Mouse (Mus musculus) CH12.LX (cell line): ENCODE data around the gene Lsg1.

ENCODE experiments used
- CTCF ChIP-seq, 2 experiments: IDR thresholded peaks in 1 of 2; conservative IDR thresholded peaks in 1 of 2; 2 replicates each; pipeline ENCODE4 v1.5.1; 2011 to 2012; ENCODE audit warnings: low read depth in 2 of 2, low read length in 2 of 2, improper control_type of control experiment in 1 of 2, inconsistent platforms in 1 of 2, mild to moderate bottlenecking in 1 of 2, moderate library complexity in 1 of 2
- E2F4 ChIP-seq: IDR thresholded peaks from 2 replicates; pipeline ENCODE4 v1.6.1; 2011; ENCODE audit warnings: low read depth, low read length, improper control_type of control experiment; ENCODE audit not compliant: insufficient replicate concordance
- HCFC1 ChIP-seq: IDR thresholded peaks from 2 replicates; pipeline ENCODE4 v1.6.1; 2012; ENCODE audit warnings: low read depth, mild to moderate bottlenecking, inconsistent platforms, low read length, improper control_type of control experiment
- JUND ChIP-seq: conservative IDR thresholded peaks from 2 replicates; pipeline ENCODE4 v1.6.1; 2011; ENCODE audit warnings: low read depth, low read length, improper control_type of control experiment
- POLR2A ChIP-seq: IDR thresholded peaks from 2 replicates; pipeline ENCODE4 v1.6.1; 2011; ENCODE audit warnings: low read depth, mild to moderate bottlenecking, improper control_type of control experiment, low read length
- ZMIZ1 ChIP-seq: IDR thresholded peaks from 2 replicates; pipeline ENCODE4 v1.6.1; 2012; ENCODE audit warnings: low read depth, mild to moderate bottlenecking, inconsistent platforms, low read length, improper control_type of control experiment

GRCm38 (mm10) chr16:30542826-30543225, 44.6 kb downstream of the Lsg1 start:
- TF ChIP-seq JUND, result no peak
- TF ChIP-seq HCFC1, result no peak
- TF ChIP-seq POLR2A, result no peak
- no peak for TF ChIP-seq ZMIZ1
- no peak for TF ChIP-seq E2F4
- no peak for TF ChIP-seq CTCF (conservative IDR thresholded peaks at IDR 0.05 in 1 of 2, IDR thresholded peaks at IDR 0.05 in 1 of 2; ENCODE audit: low read depth in 2 of 2, low read length in 2 of 2)
